Mouse (Mus musculus) NIH3T3 (cell line): Measurements from ENCODE around the gene Olfr648.

Experiments used
- DNase-seq: peaks from one replicate; pipeline ENCODE4 v3.0.0-alpha.2; 2012; ENCODE audit warnings: low read depth

Olfr648 gene

DNA sequence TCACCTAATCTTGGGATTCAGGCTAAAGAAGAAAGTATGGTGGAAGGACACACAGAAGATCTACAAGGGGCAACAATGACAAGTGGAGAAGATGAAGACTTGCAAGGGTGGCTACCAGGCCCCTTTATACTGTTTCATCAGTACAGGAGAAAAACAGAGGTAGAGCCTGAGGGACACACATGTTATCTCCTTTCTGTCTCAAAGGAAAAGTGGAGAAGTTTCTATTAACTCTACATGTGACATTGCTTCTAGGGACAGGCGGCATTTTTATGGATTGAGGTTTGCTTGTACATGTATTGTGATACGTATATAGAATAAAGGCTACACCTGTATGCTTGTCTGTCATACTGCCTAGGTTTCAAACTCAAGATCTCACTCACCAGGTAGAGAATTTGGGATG is at the start of gene Olfr648:
Gene Olfr648, minus strand, starts transcription at position 101 of the 400 bp plus-strand sequence.
- DNase-seq: no peak

- DNase-seq: peak; percentile 63
Observed at GRCm38 (mm10) chr7:104231203-104231602, 48.0 kb upstream of the Olfr648 start.

GRCm38 (mm10) chr7:104218701-104219569 is 35.7 kb upstream of the Olfr648 start, which contains the start of gene Trim6:
Trim6 (plus strand) TSS chr7:104218793.
- peak; percentile 83 for DNase-seq

DNA sequence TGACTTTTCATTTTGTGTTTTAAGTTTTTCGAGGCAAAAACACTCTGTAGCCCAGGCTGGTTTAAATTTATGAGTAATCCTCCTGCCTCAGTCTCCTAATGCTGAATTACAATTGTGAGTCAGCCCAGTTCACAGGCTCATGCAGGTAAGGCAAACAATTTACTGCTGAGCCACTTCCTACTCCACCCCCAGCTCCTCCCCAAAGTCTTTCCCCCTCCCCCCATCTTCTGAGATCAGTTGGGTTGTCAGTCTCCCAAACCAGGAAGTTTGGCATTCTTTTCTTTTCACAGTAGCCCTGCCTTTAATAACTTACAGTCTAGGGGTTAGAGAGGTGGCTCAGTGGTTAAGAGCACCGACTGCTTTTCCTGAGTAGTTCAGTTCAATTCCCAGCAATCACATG is 34.7 kb upstream of the Olfr648 start:
- no peak for DNase-seq

GRCm38 (mm10) chr7:104216011-104216535 is 32.9 kb upstream of the Olfr648 start:
- DNase-seq: no peak

DNA sequence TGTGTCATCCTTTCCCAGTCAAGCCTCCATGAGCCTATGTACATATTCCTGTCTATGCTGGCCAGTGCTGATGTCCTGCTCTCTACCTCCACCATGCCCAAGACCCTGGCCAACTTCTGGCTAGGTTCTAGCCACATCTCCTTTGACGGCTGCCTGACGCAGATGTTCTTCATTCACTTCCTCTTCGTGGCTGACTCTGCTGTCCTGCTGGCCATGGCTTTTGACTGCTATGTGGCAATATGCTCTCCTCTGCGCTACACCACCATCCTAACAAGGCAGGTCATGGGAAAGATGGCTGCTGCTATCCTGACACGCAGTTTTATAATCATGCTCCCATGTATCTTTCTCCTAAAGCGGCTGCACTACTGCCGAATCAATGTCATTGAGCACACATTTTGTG is 23.0 kb upstream of the Olfr648 start:
- DNase-seq: no peak

- peak; percentile 84 for DNase-seq
Observed at GRCm38 (mm10) chr7:104199822-104200221, 16.6 kb upstream of the Olfr648 start.

DNA sequence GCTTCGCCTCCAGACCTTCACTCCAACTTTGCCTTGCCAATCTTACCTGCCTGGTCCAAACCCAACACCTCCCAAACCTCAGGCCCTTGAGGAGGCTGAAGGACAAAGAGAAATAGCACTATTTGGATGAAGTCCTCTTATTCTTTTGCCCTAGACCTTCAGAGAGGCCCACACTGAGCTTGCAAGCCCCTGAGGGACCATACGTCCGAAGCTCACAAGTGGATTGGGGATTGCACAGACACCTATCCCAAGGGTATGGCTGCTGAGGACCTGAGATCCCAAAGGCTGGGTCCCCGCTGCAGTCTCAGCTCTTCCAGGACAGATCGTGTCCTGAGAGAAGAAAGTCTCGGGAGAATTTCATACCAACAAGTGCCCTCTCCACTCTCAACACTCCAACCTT is 12.7 kb upstream of the Olfr648 start, which contains the start of gene Olfr649:
Gene Olfr649, minus strand, starts transcription at position 101 of the 400 bp plus-strand sequence.
- DNase-seq: no peak

DNA sequence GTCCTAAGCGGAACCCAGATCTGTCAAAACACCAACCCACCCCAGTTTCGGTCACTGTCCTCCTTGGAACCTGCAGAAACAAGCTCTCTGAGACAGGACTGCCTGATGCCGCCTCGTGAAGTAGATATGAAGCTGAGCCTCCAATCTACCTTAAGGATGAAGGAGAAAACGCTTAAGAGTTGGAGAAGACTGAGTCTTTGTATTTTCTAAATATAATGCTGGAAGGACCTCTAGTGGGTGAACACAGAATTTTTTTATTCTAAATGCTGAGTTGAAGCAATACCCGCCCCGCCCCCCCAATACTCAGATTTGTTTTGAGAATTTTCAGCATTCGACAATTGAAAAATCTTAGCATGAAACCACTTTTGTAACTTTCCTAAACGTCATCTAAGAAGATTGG is 8.1 kb upstream of the Olfr648 start:
- DNase-seq: no peak

DNA sequence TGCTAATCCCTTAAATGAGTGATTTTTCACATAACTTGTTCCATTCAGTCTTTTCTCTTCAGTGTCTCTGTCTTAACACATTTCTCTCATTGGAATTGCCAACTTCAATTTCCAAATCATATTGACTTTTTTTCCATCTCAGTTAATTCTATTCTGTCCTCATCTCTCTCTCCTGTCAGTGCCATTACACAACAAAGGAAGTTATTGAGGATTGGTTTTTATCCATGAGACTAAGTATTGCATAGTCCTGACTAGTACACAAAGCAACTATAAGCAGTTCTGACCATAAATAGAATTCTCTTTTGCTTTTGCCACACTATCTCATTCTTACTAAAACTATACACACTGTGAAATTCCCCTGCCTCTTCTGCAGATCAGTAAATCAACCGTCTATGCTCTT is 4.1 kb downstream of the Olfr648 start:
- no peak for DNase-seq

DNA sequence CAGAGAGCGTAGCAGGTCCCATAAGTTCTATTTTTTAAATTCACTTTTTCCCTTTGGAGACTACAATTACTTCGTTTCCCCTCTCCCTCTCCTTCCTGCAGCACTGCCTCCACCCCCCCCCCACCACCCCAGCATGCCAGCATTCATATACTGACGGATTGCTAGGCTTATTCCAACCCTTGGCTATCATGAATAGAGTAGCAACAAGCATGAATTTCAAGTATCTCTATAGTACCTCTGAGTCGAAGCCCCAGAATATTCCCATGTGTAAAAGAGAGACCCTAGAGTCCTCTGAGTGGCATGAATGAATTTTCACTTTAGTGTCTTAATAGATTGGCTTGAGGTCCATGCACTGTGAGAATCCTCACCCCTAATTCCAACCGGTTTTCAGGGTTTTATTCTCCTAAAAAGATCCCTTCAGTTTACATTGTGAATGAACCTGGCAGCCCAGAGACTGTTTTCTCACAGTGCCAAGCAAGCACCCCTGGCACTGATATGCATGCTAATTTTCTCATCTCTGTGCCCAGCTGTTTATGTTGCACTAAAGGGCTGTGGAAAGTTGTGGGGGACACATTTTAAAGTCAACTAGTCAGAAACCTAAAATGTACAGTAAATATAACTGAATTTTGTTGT is 4.7 kb downstream of the Olfr648 start:
- no peak for DNase-seq

DNA sequence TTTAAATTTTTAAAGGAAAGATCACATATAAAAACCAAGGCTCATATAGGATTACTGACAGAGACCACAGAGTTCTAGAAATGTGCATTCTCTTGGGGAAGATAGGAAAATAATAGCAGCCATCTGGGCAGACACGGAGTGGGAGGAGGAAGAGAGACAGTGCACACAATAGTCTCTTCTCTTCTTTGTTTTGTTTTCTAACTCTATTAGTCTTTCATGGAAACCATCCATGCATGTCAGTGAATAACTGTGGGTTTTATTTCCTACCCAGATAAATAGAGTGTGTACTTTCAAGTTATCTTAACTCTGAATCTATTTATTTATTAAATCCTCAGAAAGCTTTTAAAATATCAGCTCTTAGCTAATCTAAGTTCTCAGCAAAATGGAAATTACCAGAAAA is 8.1 kb downstream of the Olfr648 start:
- DNase-seq: no peak

DNA sequence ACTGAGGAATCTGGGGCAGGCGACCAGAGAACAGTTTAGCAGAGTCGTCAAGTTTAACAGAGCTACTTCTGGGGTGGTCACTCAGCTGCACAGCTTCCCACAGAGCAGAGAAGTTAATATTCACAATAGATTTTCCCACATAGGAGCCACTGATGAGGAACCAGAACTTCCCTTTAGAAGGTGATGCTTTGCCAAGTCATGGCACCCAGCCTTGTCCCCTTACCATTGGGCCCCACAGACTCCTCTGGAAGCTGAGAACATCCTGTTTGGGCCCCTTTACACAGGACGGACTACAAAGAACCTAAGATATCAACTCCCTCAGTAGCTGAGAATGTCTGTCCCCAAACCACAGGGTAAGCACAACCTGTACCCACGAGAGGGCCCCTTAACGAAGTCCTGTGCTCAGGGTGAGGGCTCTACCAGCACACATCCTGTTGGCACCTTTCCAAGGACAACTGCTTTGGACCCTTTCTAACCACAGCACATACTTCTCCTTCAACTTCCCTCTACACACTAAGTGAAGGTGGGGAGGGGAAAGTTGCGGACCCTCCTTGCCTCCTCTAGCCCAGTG is 13.5 kb downstream of the Olfr648 start:
- DNase-seq: no peak

GRCm38 (mm10) chr7:104167105-104167504 is 16.1 kb downstream of the Olfr648 start:
- no peak for DNase-seq

GRCm38 (mm10) chr7:104150456-104150855 is 32.7 kb downstream of the Olfr648 start, which contains the start of gene Ubqlnl:
Ubqlnl (minus strand) TSS chr7:104150556.
- DNase-seq: no peak

DNA sequence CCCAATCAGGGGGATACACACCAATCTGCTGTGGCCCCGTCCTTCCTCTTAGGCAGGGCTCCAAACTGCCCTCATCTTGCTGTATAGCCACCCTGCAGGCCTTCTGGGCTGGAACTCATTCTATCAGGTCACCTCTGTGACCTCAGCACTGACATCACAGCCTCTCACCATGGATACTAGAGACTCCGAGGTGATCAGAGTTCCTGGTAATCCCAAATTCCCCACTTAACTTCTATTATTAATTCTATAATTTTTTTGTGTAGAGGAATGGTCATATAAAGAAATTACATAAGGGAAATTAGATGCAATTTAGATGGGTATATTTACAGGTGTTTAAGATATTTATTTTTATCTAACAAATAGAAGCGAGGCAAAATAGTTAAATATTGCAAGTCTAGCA is 40.0 kb downstream of the Olfr648 start, which contains the start of gene Ubqln3:
Gene Ubqln3, minus strand, starts transcription at position 101 of the 400 bp plus-strand sequence.
- no peak for DNase-seq

GRCm38 (mm10) chr7:104137305-104137704 is 45.9 kb downstream of the Olfr648 start, which contains the start of gene Olfr643:
Olfr643 (minus strand) TSS chr7:104137405.
- no peak for DNase-seq

DNA sequence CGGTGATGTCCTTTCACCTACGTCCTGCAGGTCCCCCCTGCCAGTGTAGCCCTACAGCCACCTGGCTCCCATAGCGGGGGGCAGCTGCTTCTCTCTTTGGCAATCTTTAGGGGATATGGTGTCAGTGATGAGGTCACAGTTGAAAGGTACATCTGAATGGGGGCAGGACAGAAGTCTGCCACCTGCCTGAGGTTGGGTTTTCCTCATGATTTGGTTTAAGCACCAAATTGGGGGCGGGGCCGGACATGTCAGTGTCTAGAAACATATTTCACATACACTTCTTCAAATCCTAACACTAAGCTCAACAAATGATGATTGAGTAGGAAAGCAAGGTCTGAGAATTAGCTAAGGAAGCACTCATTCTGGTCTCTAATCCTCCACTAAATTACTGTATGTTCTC is 53.5 kb downstream of the Olfr648 start, which contains the start of gene Ubqln5:
Gene Ubqln5, minus strand, starts transcription at position 101 of the 400 bp plus-strand sequence.
- DNase-seq: no peak
